Mouse (Mus musculus): ENCODE data around the gene Gnmt. TPM values are rescaled to one million over a fixed set of nuclear protein-coding genes. Genes with fewer than 3 reads are reported as not detected.

The Gnmt gene
- total RNA-seq (2023): 4.0 to 4.6 TPM (median 4.5 TPM) in 4 replicates

GRCm38 (mm10) chr17:46728904-46729318, at the start of gene Gnmt:
Gene Gnmt (minus strand): TSS chr17:46729168.

GRCm38 (mm10) chr17:46772404-46773277, 43.7 kb upstream of the Gnmt start, which contains the start of gene 2310039H08Rik:
Gene 2310039H08Rik (plus strand): TSS chr17:46772635.

GRCm38 (mm10) chr17:46763544-46763943, 34.6 kb upstream of the Gnmt start, which contains the start of gene Ptcra:
Gene Ptcra (minus strand): TSS chr17:46763712.

GRCm38 (mm10) chr17:46751794-46752556, 23.0 kb upstream of the Gnmt start, which contains the start of gene Cnpy3:
Gene Cnpy3 (minus strand): TSS chr17:46752214.

DNA sequence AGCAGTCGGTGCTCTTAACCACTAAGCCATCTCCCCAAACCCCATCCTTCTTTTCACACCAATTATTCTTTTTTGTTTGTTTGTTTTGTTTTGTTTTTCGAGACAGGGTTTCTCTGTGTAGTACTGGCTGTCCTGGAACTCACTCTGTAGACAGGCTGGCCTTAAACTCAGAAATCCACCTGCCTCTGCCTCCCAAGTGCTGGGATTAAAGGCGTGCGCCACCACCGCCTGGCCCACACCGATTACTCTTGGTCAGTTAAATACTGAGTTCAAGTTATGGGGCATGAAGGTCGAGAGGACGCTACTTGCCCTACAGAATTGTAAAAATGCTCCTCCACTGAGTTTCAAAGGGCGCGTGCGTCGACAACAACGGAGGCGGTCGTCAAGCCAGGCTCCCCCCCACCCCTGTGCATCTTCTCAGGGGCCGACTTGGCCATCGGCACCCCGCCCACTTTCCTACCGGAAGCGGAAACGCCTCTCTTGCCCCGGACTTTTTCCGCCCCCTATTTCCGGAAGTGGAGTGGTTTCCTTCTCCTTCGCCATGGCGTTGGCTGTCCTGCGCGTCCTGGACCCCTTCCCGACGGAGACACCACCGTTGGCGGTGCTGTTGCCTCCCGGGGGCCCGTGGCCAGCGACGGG, 17.9 kb downstream of the Gnmt start, which contains the start of gene Pex6:
TSS of gene Pex6 (plus strand) at position 505 of the 639 bp plus-strand sequence.

DNA sequence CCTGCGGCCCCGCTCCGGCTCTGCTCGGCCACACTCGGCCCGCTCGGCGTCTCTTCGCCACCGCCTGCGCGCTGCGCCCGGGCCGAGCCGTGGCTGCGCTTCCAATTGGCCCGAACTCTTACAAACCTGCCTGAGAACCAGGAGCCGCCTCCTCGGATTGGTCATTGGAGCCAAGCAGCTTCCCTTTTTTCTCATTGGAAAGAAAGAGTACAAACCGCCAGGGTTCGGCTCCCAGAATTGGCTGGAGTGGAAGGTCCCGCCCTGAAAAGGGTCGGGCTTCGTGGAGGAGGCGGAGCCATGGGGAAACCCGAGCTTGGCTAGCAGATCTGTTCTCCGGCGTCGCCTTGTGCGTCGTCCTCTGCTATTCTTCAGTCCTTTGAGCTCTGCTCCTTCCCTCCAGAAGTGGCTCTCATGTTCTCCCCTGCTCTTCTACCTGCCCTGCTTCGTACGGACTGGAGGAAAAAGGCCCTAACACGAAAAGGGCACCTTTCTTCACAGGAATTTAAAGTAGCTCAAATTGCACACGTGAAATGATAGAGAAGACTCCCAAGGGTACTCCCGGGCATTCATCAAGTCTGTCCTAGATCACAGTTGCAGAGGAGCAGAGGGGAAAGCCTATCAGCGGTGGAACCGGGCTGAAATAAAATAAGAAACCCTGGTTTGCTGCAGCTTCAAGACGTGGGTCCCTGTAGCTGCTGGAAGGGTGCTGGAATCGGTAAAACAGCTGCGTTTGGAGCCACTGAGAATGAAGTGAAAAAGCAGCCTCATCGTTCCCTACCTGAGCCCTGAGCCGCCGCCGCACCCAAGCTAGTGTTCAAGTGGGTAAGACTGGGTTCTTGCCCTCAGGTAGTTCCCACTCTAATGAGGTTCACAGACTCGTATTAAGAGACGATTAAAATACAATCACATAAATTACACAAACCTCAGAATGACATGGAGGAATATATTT, 23.8 kb downstream of the Gnmt start, which contains the start of gene Ppp2r5d:
TSS of gene Ppp2r5d (minus strand) at position 225 of the 949 bp plus-strand sequence.

DNA sequence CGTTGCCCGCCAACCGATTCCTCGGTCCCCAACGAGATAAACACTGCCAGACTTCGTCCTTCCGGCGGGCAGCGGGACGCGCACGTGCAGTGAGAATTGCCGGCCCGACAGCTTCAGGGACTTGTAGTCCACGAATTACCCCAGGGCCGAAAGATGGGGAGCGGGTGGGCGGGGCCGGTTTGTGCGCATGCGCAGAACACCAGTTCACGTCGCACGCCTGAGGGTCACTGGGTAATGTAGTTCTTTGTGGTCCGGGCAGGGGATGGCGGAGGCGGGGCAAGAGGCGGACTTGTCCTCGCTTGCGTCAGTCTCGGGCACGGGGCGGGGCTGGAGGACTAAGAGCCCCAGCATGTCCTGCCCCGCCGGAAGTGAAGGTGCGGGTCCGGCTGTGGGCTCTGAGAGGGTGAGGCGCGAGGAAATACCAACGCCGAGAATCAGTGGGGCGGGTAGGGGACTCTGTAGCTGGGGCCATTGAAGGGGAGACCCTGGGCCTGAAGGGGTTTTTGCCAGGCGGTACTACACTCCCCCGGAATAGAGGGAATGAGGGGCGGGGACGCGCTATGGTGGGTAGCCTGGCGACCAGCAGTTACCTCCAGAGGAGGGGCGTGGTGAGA, 48.1 kb downstream of the Gnmt start, which contains the start of gene Klhdc3:
TSS of gene Klhdc3 (minus strand) at position 155 of the 614 bp plus-strand sequence.

DNA sequence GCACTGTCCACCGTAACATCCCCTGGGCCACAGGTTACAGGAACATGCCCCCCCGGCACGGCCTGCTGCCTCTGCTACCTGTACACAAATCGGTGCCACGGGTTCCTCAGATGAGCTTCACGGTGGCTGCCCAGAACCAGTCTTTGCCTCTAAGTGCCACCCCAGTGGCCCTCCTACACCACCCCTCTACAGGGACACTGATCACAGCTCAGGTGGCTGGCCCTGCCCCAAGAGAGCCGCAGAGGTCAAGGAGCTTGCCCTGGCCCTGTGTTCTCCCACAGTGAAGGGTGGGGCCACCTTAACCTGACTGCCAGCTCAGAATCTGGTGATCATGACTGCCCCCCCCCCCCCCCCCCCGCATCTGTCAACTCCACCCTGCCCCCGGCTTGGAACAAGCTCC, 50.6 kb downstream of the Gnmt start, which contains the start of gene Mea1:
TSS of gene Mea1 (plus strand) at position 378 of the 400 bp plus-strand sequence.

Other genes with a start within 250 kb of the Gnmt start
- 3.0 to 4.2 TPM (median 3.5 TPM) in 4 replicates for gene Ttbk1, start 241.5 kb downstream of the Gnmt start, total RNA-seq (2023)
- gene Dnph1, start 232.5 kb downstream of the Gnmt start, total RNA-seq (2023): 0.83 TPM in 1 of 4 replicates, not detected in the others
- gene Cul9, start 182.8 kb downstream of the Gnmt start, total RNA-seq (2023): 16.7 to 18.7 TPM (median 17.0 TPM) in 4 replicates
- 85.8 to 123 TPM (median 90.9 TPM) in 4 replicates for gene Srf, start 173.0 kb downstream of the Gnmt start, total RNA-seq (2023)
- gene Ptk7, start 99.7 kb downstream of the Gnmt start, total RNA-seq (2023): not detected in 4 replicates
- 20.6 to 24.1 TPM (median 21.7 TPM) in 4 replicates for gene Klc4, start 83.1 kb downstream of the Gnmt start, total RNA-seq (2023)
- 31.0 to 37.9 TPM (median 35.5 TPM) in 4 replicates for gene Mrpl2, start 82.9 kb downstream of the Gnmt start, total RNA-seq (2023)
- gene Cul7, start 78.8 kb downstream of the Gnmt start, total RNA-seq (2023): 7.4 to 9.2 TPM (median 8.5 TPM) in 4 replicates
- gene Rrp36, start 54.8 kb downstream of the Gnmt start, total RNA-seq (2023): 22.4 to 31.7 TPM (median 25.4 TPM) in 4 replicates
- 47.4 to 58.8 TPM (median 54.1 TPM) in 4 replicates for gene Mea1, start 50.4 kb downstream of the Gnmt start, total RNA-seq (2023)
- 39.9 to 46.1 TPM (median 42.2 TPM) in 4 replicates for gene Klhdc3, start 48.3 kb downstream of the Gnmt start, total RNA-seq (2023)
- gene Ppp2r5d, start 24.1 kb downstream of the Gnmt start, total RNA-seq (2023): 28.4 to 37.9 TPM (median 33.3 TPM) in 4 replicates
- gene Pex6, start 17.7 kb downstream of the Gnmt start, total RNA-seq (2023): 37.0 to 38.0 TPM (median 37.3 TPM) in 4 replicates
- gene Cnpy3, start 23.0 kb upstream of the Gnmt start, total RNA-seq (2023): 138 to 149 TPM (median 142 TPM) in 4 replicates
- gene Ptcra, start 34.5 kb upstream of the Gnmt start, total RNA-seq (2023): not detected in 4 replicates
- gene 2310039H08Rik, start 43.5 kb upstream of the Gnmt start, total RNA-seq (2023): 17.4 to 20.4 TPM (median 18.6 TPM) in 4 replicates
- 61.7 to 77.6 TPM (median 66.7 TPM) in 4 replicates for gene Rpl7l1, start 53.5 kb upstream of the Gnmt start, total RNA-seq (2023)
- gene Bicral, start 129.3 kb upstream of the Gnmt start, total RNA-seq (2023): 94.1 to 106 TPM (median 101 TPM) in 4 replicates
- 9.9 to 16.4 TPM (median 14.4 TPM) in 4 replicates for gene Tbcc, start 161.5 kb upstream of the Gnmt start, total RNA-seq (2023)
- not detected in 4 replicates for gene Prph2, start 181.3 kb upstream of the Gnmt start, total RNA-seq (2023)

Data from B cell, adult 62 days (primary cell).